Mouse (Mus musculus) heart, postnatal 36 days (tissue): ENCODE measurements around the gene Ttc23. TPM values are rescaled to one million over a fixed set of nuclear protein-coding genes. Genes with fewer than 3 reads are reported as not detected.

Source experiments
- DNase-seq, 2 experiments: peaks; one replicate each; pipeline ENCODE4 v3.0.0; 2021 to 2022
- intact Hi-C: fragments of 180-260 bp; cut with DNase I; formaldehyde crosslinking; loops from one replicate; pipeline ENCODE4 v1.15.1; 2025
- total RNA-seq, 2 experiments: library from RNA; stranded (reverse); gene quantifications; 2 replicates each; pipeline ENCODE4 v1.2.3; 2021

Gene Ttc23
- total RNA-seq, 2 experiments from 2014 or later, result 17.8 to 19.3 TPM

DNA sequence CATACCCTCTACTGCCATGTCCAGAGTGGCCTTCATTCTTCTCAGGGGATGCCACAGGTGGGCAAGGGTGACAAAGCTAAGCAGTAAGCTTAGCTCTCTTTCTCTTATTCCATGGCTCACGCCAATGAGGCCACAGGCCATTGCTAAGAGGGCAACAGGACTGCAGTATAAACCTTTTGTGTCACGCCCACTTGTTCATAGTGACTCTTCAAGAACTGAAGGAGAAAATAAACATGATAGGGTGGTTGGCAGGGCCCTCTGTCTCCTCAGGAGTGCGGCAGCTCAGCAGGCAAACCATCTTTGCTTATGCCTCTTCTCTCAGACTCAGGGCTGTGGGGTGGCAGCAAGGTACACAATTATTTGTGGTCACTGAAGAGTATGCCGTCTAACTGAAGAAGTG lies 81.6 kb downstream of the Ttc23 start:
- intact Hi-C loops, result no loop called here
- DNase-seq, result no peak

DNA sequence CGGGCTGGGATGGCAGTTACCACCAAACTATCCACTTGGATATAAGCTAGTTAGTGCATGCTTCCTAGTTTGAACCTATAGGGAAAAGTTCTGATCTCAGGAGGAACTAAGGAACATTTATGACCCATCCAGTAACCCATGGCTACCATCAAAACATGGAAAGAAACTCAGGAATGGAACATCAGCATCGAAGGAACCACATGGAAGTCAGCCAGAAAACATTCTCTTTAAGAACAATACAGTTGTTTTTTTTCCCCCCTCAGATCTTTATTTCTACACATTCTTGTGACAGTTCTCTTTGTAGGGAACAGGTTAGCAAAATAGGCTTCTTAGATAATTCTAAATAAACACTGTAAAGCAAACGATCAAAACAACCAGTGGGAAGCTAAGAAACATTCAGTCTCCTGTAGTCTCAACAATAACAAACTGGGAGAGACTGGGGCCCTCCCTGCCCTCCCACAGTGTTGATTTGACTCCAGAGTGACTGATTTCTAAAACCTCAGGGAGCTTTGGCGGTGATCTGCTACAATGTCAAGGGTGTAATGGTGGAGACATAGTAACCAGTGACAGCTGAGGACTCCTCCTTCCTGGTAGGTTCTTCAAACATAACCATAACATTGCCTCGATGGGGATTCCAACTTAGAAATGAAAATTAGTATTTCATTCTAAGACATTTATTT lies 83.4 kb downstream of the Ttc23 start:
- DNase-seq, result no peak
- intact Hi-C loops, result no loop called here

GRCm38 (mm10) chr7:67732276-67732675 lies 85.1 kb downstream of the Ttc23 start:
- intact Hi-C loops, result no loop called here
- DNase-seq, result no peak

DNA sequence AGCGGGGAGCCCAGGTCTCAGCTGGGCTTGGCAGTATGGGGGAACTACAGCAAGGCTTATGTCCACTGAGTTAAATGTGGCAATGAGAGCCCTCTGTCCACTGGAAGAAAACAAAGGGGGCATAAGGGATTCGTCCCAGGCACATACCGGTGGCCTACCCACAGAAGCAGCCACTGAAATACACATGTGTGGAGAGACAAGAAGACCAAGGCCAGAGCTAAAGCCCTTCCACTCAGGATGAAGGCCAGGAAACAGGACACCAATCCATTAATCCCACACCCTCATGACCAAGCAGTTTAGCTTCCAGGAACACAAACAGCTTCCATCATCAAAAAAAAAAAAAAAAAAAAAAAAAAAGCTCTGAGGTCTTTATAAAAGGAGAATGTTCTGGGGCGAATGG lies 93.2 kb downstream of the Ttc23 start:
- intact Hi-C loops, result no loop called here
- peak in 1 of 2 experiments; percentile 23 for DNase-seq

DNA sequence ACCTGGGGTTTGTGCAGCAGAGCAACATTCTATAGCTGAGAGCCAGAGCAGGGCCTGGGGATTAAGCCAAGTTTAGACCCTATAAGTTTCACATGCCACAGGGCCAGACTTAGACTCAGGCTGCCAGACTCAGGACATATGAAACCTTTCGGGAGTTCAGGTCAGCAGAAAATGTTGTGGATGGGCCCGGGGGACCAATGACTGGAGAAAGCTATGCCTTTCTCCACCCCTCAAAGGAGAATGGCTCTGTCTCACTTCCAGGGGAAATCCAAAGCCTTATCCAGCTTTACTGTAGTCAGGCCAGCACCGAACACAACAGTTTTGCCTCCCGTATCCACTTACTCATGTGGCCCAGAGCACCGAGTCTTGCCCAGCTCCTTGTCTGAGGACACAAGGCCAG lies 93.6 kb downstream of the Ttc23 start:
- DNase-seq, result no peak
- intact Hi-C loops, result no loop called here

GRCm38 (mm10) chr7:67741706-67742105 lies 94.5 kb downstream of the Ttc23 start:
- DNase-seq, result peak in 1 of 2 experiments; percentile 18
- intact Hi-C loops, result no loop called here

DNA sequence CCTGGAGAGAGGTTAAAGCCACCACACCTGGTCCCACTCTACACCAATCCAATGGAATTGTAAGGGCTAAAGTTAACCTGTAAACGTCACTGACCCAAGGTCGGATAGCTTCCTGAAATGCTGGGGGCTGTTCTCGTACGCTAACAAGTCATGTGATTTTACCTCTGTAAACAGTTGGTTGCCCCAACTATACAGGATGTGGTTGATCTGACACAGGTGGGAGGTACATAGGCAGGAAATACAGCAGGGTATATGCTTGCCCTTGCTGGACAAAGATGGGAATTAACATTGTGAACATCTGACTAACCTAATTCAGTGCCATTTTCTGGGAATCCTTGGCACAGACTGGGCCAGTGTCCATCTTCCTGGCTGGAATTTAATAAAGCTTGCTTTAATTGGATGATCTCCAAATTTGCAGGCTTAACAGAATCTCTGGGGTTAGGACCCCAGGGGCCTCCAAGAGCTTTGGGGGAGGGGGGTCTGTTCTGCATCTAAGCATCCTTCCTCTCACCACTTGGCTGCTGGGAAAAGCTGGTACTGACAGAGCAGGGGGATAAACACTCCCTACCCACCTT lies 100.6 kb downstream of the Ttc23 start:
- no peak for DNase-seq
- intact Hi-C loops, result no loop called here

GRCm38 (mm10) chr7:67749441-67750239 lies 102.4 kb downstream of the Ttc23 start:
- DNase-seq, result no peak
- intact Hi-C loops, result loop anchor here (10.0 kb wide), 2 partner anchors 45 to 525 kb away; partner anchors contain the start of gene Lysmd4

DNA sequence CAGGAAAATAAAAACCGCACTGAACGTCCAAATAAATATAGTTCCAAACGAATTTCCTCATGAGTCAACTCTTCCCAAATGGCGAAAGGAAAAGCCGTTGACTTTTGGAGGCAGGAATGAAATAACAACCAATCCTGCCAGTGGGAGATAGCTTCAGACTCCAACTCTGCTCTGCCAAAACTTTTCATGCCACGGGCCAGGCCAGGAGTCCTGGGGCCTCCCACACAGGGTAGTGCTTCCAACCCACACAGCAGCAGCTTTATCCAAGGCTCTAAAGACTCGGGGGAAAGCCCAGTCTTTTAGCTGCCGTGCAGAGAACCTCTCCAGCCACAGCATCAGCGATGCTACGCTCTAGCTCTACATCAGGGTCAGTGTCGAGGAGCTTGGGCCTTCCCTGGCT lies 107.4 kb downstream of the Ttc23 start:
- intact Hi-C loops, result loop anchor here (10.0 kb wide), 2 partner anchors 50 to 530 kb away; partner anchors contain the start of gene Lysmd4

GRCm38 (mm10) chr7:67755366-67755765 lies 108.2 kb downstream of the Ttc23 start:
- DNase-seq, result no peak
- intact Hi-C loops, result loop anchor here (10.0 kb wide), 2 partner anchors 51 to 531 kb away; partner anchors contain the start of gene Lysmd4

More for the DNA sequence above, 107.4 kb downstream of the Ttc23 start:
- DNase-seq, result peak; percentile 45 to 47

DNA sequence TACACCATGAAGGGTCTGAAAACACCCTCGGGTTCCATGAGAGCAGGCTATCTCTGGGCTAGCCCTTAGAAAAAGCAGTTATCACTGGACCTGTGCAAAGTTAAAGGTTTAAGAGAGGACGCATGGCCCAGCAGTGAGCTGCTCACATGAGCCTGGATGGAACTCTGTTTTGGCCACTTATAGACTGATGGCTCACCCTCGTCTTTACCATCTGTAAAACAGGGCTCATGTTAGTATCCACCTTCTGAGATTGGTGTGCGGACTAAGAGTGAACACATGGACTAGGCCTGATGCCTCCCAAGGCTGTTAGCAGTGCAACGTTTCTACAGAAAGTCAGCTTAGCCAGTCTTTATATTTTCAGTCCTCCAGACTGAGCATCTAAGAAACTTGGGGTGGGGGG lies 109.4 kb downstream of the Ttc23 start:
- no peak for DNase-seq

DNA sequence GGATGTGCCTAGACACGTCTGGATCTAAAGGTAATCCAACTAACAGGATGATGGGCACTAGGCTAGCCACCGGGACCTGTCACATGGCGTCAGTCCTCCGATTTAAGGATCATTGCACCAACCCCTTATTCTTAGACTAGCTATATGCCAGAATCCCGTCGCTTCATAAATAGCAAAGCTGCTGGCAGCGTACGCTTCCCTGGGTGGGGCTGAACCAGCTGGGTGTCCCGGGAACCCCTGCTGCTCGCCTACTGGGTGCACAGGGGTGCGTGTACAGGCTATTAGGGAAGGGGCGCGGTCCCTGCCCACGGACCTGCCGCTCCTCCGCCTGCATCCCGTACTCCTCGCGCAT lies 111.3 kb downstream of the Ttc23 start:
- intact Hi-C loops, result loop anchor here (2.0 to 10.0 kb wide), 3 partner anchors 34 to 534 kb away; partner anchors contain the start of gene Lysmd4
- peak in 1 of 2 experiments; percentile 28 for DNase-seq

More for the DNA sequence above, 109.4 kb downstream of the Ttc23 start:
- intact Hi-C loops, result loop anchor here (10.0 kb wide), 2 partner anchors 52 to 532 kb away; partner anchors contain the start of gene Lysmd4

- peak in 1 of 2 experiments; percentile 64 for DNase-seq
- intact Hi-C loops, result loop anchor here (1.0 to 10.0 kb wide), 4 partner anchors 34 to 534 kb away; partner anchors contain the start of gene Lysmd4
These were observed 111.8 kb downstream of the Ttc23 start for GRCm38 (mm10) chr7:67758858-67759628.

GRCm38 (mm10) chr7:67759629-67759995 lies 112.4 kb downstream of the Ttc23 start, which contains the start of gene Synm:
Synm (minus strand) TSS chr7:67759742.
- intact Hi-C loops, result loop anchor here (1.0 to 10.0 kb wide), 4 partner anchors 35 to 535 kb away; partner anchors contain the start of gene Lysmd4
- peak; percentile 98 to 99 for DNase-seq

DNA sequence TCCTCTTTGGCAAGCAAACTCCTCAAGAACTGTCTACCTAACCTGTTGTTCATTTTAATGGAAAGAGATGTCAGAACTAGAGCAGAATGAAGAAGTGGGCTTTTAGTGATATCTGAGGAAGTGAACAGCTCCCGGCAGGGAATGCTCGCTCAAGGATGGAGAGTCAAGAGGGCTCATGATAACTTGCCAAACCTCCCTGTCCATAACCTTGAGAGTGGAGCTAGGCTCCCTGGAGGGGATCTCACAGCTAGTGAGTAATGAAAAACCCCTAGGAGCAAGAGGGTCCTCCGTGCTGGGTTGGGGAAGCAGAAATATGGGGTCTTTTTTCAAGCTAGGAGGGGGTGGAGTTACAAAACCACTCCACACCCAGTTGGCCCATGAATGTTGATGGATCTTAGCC lies 116.4 kb downstream of the Ttc23 start:
- intact Hi-C loops, result no loop called here
- no peak for DNase-seq

- intact Hi-C loops, result no loop called here
- no peak for DNase-seq
These were observed 120.9 kb downstream of the Ttc23 start for GRCm38 (mm10) chr7:67768125-67768524.

DNA sequence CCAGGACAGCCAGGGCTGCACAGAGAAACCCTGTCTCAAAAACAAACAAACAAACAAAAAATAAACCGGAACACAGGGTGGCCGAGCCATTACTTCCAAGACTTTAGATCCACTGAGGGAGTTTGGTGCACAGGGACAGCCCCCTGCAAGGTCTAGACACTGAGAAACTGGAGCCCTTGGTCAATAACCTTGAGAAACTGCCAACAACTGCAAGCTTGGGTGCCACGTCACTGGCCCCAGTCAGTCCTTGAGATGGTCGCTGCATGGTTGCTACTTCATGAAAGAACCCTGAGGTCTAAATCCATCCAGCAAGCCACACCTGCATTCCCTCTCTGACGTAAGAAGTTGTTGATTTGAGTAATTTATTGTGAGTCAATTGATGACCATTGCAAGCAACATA lies 122.3 kb downstream of the Ttc23 start:
- no peak for DNase-seq
- intact Hi-C loops, result no loop called here

DNA sequence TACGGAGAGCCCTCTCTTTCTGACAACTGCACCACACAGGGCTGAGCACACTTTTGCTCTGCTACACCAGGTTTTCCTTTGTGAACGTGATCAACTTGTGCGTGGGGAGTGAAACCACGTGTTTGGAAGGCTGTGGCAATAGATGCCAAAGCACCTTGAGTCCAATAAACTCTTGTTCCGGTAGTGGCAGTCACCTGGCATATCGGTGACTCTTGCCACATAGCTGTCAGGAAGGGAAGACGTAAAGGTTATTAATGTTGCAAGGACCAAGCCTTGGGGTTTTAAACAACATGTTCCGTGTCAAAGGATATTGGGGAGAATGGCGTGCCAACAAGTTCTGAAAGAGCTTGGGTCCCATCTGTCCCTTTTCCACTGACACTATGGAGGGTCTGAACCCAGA lies 125.0 kb downstream of the Ttc23 start:
- intact Hi-C loops, result no loop called here
- no peak for DNase-seq

DNA sequence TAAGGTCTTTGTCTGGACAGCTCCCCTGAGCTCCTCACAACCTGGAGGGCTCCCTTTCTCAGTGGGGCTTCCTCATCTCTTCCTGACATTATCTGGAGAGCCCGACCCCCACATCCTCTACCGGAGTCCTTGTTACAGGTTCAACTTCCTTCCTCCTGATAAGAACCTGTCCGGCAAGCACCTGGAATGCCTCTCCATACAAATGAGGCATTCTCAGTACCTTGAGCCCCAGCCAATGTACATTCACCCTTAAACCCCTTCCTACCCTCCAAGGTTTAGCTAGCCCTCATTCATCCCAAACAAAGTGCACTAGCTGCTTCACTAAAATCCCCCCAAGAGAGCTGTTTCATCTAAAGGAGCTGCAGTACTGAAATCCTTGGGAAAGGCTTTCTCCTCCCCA lies 128.4 kb downstream of the Ttc23 start:
- intact Hi-C loops, result no loop called here
- no peak for DNase-seq

DNA sequence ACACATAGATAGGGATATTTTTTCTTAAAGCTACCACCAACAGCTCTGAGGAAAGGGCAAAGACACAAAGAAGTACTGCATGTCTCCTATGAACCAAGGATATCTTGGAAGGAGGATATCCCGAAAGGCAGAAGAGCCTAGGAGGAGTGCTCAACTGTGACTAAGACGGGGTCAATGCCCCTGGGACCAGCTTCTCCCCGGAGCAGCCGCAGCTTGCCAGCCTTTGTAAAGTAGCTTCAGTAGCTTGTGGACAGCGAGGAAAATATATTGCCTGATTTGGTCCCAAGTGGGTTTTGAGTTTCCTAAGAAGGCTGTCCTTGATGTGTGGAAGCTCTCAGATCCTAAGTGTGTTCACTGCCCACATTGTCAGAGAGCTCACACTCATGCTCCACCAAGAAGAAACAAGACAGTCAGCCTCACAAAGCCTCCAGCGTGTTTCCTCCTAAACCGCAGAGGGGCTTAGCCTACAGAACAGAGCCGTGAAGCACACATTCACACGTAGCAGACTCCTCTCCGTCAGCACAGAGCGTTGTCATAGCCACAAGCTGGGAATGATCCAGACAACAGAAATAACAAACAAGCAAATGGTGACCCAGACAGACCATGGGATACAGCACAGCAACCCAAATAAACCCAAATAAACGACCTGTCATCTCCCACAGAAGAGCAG lies 129.6 kb downstream of the Ttc23 start:
- intact Hi-C loops, result no loop called here
- no peak for DNase-seq
